Comparison of ENCODE assay signal across 10 mouse cellular contexts in the genomic region with DNA sequence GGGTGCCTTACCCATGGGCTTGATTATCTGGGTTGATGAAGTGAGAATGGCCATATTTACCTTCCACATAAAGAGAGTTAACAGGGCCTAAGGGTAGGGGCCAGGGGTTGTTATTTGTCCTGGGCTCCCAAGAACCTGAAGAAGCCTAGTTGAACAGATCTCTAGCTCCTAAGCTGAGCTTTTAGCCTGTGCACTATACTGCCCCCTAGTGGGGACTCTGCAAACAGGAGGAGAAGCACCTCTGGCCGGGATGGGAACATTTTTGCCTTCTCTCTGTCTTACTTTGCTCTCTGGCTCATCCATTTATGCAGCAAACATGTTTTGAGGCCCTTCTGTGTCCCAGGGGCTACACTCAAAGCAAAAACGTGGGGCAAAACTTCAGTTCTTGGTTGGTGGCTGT. TPM values are rescaled to one million over a fixed set of nuclear protein-coding genes. Genes with fewer than 3 reads are reported as not detected.
DNase-seq lines count a peak whose midpoint lies in the region; ATAC-seq lines count a peak whose summit lies in the region.
"Had no signal": no experiment of that assay in that cellular context is flagged by ENCODE, and none has a peak within 500 bp of the region (broad histone marks: within the 10 kb centered on the region; RNA-seq: fewer than 3 reads in every experiment).

No protein-coding gene starts in this region.

- H3K4me2 ChIP-seq in midbrain, embryonic 11.5 days = peak overlapping the region; percentile 44
- H3K4me2 ChIP-seq in midbrain, embryonic 16.5 days (ENCODE audit: low read length) = no peak overlapping the region
- peak overlapping the region; percentile 52 for H3K4me2 ChIP-seq in heart, embryonic 12.5 days

- H3K9ac ChIP-seq in midbrain, embryonic 11.5 days (ENCODE audit: low read length) = peak overlapping the region; percentile 54
- H3K9ac ChIP-seq in midbrain, embryonic 16.5 days (ENCODE audit: low read depth, low read length) = no peak overlapping the region
- peak overlapping the region; percentile 56 for H3K9ac ChIP-seq in heart, embryonic 12.5 days

- H3K4me3 ChIP-seq in midbrain, embryonic 11.5 days (ENCODE audit: low read depth, low read length) = peak overlapping the region; percentile 19
- H3K4me3 ChIP-seq in midbrain, embryonic 16.5 days (ENCODE audit: low read depth, low read length) = no peak overlapping the region
- H3K4me3 ChIP-seq in heart, embryonic 12.5 days = peak overlapping the region; percentile 27
- H3K4me3 ChIP-seq: megakaryocyte, embryonic 14.5 days had no signal

- ATAC-seq in midbrain, embryonic 11.5 days (ENCODE audit: low FRiP score) = peak; percentile 8; the same call in 1 of the 2 replicates
- no peak for ATAC-seq in midbrain, embryonic 16.5 days
- ATAC-seq in common myeloid progenitor, adult 5-6 weeks (replicated peaks; ENCODE audit: low read depth, poor library complexity, severe bottlenecking) = peak; percentile 70; the same call in 1 of the 2 replicates
- ATAC-seq in heart, embryonic 12.5 days (ENCODE audit: insufficient number of reproducible peaks, low FRiP score) = no peak
- peak; percentile 50; the same call in 1 of the 2 replicates for ATAC-seq in neutrophil, adult 5-6 weeks (ENCODE audit: extremely low read depth, insufficient number of reproducible peaks, low FRiP score, poor library complexity, severe bottlenecking)

- peaks cover 21% of the 10 kb centered on the region for H3K4me1 ChIP-seq in midbrain, embryonic 11.5 days (ENCODE audit: control insufficient read depth, insufficient read depth, low read length)
- H3K4me1 ChIP-seq in midbrain, embryonic 16.5 days (ENCODE audit: control insufficient read depth, insufficient read depth, low read length) = peaks cover 7% of the 10 kb centered on the region
- H3K4me1 ChIP-seq in heart, embryonic 12.5 days (replicated peaks) = peaks cover 93% of the 10 kb centered on the region

- H3K27ac ChIP-seq in midbrain, embryonic 11.5 days (ENCODE audit: low read depth, low read length) = peak overlapping the region; percentile 74
- H3K27ac ChIP-seq in midbrain, embryonic 16.5 days (ENCODE audit: low read length) = no peak overlapping the region
- H3K27ac ChIP-seq in heart, embryonic 12.5 days (ENCODE audit: poor library complexity, severe bottlenecking) = peak overlapping the region; percentile 62

- peak; percentile 96 for DNase-seq in midbrain, embryonic 11.5 days (ENCODE audit: low spot score, missing footprints)
- peak; percentile 49 for DNase-seq in T-cell, adult 2 months (ENCODE audit: low spot score)
- peak; percentile 69 to 71 for DNase-seq in layer of hippocampus, postnatal 10 days (ENCODE audit: low spot score in 2 of 2)
- no peak for DNase-seq in yolk sac, embryonic 10.5 days (ENCODE audit: low spot score)

- no peaks in the 10 kb centered on the region for H3K27me3 ChIP-seq in midbrain, embryonic 11.5 days (ENCODE audit: control insufficient read depth, insufficient read depth, low read length)
- no peaks in the 10 kb centered on the region for H3K27me3 ChIP-seq in midbrain, embryonic 16.5 days (ENCODE audit: control insufficient read depth, insufficient read depth, low read depth, low read length)
- no peaks in the 10 kb centered on the region for H3K27me3 ChIP-seq in heart, embryonic 12.5 days (replicated peaks)
- H3K27me3 ChIP-seq: megakaryocyte, embryonic 14.5 days had no signal

- WGBS in midbrain, embryonic 11.5 days = 4% methylated on average over 2 of the region's 2 CpGs
- WGBS in midbrain, embryonic 16.5 days = 4% methylated on average over 2 of the region's 2 CpGs
- 19% methylated on average over 2 of the region's 2 CpGs for WGBS in heart, embryonic 12.5 days

- H3K36me3 ChIP-seq in midbrain, embryonic 11.5 days (ENCODE audit: control insufficient read depth, insufficient read depth, low read length) = peaks cover 8% of the 10 kb centered on the region; the same call in 1 of the 2 replicates
- H3K36me3 ChIP-seq in midbrain, embryonic 16.5 days (ENCODE audit: control insufficient read depth, insufficient read depth, low read length) = peaks cover 7% of the 10 kb centered on the region; the same call in 1 of the 2 replicates
- peaks cover 27% of the 10 kb centered on the region for H3K36me3 ChIP-seq in heart, embryonic 12.5 days

- no peaks in the 10 kb centered on the region for H3K9me3 ChIP-seq in midbrain, embryonic 11.5 days (ENCODE audit: control insufficient read depth, low read length)
- H3K9me3 ChIP-seq in midbrain, embryonic 16.5 days (replicated peaks; ENCODE audit: control insufficient read depth, low read length, poor library complexity, severe bottlenecking) = no peaks in the 10 kb centered on the region
- H3K9me3 ChIP-seq in heart, embryonic 12.5 days (replicated peaks) = no peaks in the 10 kb centered on the region
- H3K9me3 ChIP-seq: megakaryocyte, embryonic 14.5 days had no signal

RNA-seq across cellular contexts. Expression of a gene that starts 11.2 kb away (rescaled TPM):
- polyA plus RNA-seq in midbrain, embryonic 11.5 days (2014; fragmentation: Nextera tagmentation; extraction: Ambion mirVana) = not detected in 2 replicates
- polyA plus RNA-seq in midbrain, embryonic 16.5 days (2015; fragmentation: Nextera tagmentation; extraction: Ambion mirVana) = 0.22 TPM in 1 of 2 replicates, not detected in the other
- total RNA-seq in common myeloid progenitor, adult 5-6 weeks (2017) = not detected in 2 replicates
- polyA plus RNA-seq in heart, embryonic 12.5 days (2016; fragmentation: Nextera tagmentation; extraction: Ambion mirVana) = 143 and 152 TPM in 2 replicates
- total RNA-seq in layer of hippocampus, postnatal 10 days (2021) = 1 to 10 TPM; 1.4 to 1.6 TPM
- not detected in 2 replicates for total RNA-seq in neutrophil, adult 5-6 weeks (2017)

RNA-seq across cellular contexts. Expression of a gene that starts 13.8 kb away (rescaled TPM):
- polyA plus RNA-seq in midbrain, embryonic 11.5 days (2014; fragmentation: Nextera tagmentation; extraction: Ambion mirVana) = not detected in 2 replicates
- polyA plus RNA-seq in midbrain, embryonic 16.5 days (2015; fragmentation: Nextera tagmentation; extraction: Ambion mirVana) = 1.5 and 1.7 TPM in 2 replicates
- total RNA-seq in common myeloid progenitor, adult 5-6 weeks (2017) = not detected in 2 replicates
- 1.7 and 2.0 TPM in 2 replicates for polyA plus RNA-seq in heart, embryonic 12.5 days (2016; fragmentation: Nextera tagmentation; extraction: Ambion mirVana)
- not detected for total RNA-seq in layer of hippocampus, postnatal 10 days (2021)
- not detected in 2 replicates for total RNA-seq in neutrophil, adult 5-6 weeks (2017)

RNA-seq across cellular contexts. Expression of a gene that starts 14.2 kb away (rescaled TPM):
- polyA plus RNA-seq in midbrain, embryonic 11.5 days (2014; fragmentation: Nextera tagmentation; extraction: Ambion mirVana) = 39.7 and 41.5 TPM in 2 replicates
- polyA plus RNA-seq in midbrain, embryonic 16.5 days (2015; fragmentation: Nextera tagmentation; extraction: Ambion mirVana) = 32.9 and 37.0 TPM in 2 replicates
- 10.2 and 14.2 TPM in 2 replicates for total RNA-seq in common myeloid progenitor, adult 5-6 weeks (2017)
- polyA plus RNA-seq in heart, embryonic 12.5 days (2016; fragmentation: Nextera tagmentation; extraction: Ambion mirVana) = 45.2 and 47.6 TPM in 2 replicates
- 10 to 100 TPM; 19.2 to 19.5 TPM for total RNA-seq in layer of hippocampus, postnatal 10 days (2021)
- total RNA-seq in neutrophil, adult 5-6 weeks (2017) = 36.2 and 47.1 TPM in 2 replicates

RNA-seq across cellular contexts. Expression of a gene that starts 24.2 kb away (rescaled TPM):
- polyA plus RNA-seq in midbrain, embryonic 11.5 days (2014; fragmentation: Nextera tagmentation; extraction: Ambion mirVana) = 0.78 and 0.91 TPM in 2 replicates
- 2.4 and 2.9 TPM in 2 replicates for polyA plus RNA-seq in midbrain, embryonic 16.5 days (2015; fragmentation: Nextera tagmentation; extraction: Ambion mirVana)
- total RNA-seq in common myeloid progenitor, adult 5-6 weeks (2017) = not detected in 2 replicates
- polyA plus RNA-seq in heart, embryonic 12.5 days (2016; fragmentation: Nextera tagmentation; extraction: Ambion mirVana) = 30.4 and 32.2 TPM in 2 replicates
- total RNA-seq in layer of hippocampus, postnatal 10 days (2021) = 10 to 100 TPM; 17.5 to 24.1 TPM
- total RNA-seq in neutrophil, adult 5-6 weeks (2017) = not detected in 2 replicates
- total RNA-seq: gastrocnemius, postnatal 36 days had no signal

RNA-seq across cellular contexts. Expression of a gene that starts 27.9 kb away (rescaled TPM):
- 5.6 and 5.7 TPM in 2 replicates for polyA plus RNA-seq in midbrain, embryonic 11.5 days (2014; fragmentation: Nextera tagmentation; extraction: Ambion mirVana)
- 7.4 and 8.6 TPM in 2 replicates for polyA plus RNA-seq in midbrain, embryonic 16.5 days (2015; fragmentation: Nextera tagmentation; extraction: Ambion mirVana)
- total RNA-seq in common myeloid progenitor, adult 5-6 weeks (2017) = 0.34 and 4.8 TPM in 2 replicates
- polyA plus RNA-seq in heart, embryonic 12.5 days (2016; fragmentation: Nextera tagmentation; extraction: Ambion mirVana) = 20.0 and 20.6 TPM in 2 replicates
- total RNA-seq in layer of hippocampus, postnatal 10 days (2021) = 10 to 100 TPM in 1 of 2 experiments, 1 to 10 TPM in 1; 8.9 to 10.1 TPM
- total RNA-seq in neutrophil, adult 5-6 weeks (2017) = 1.6 and 3.1 TPM in 2 replicates

Comparison
In these comparisons a context has a peak if more than half of its experiments do, and no peak if none do; other contexts are left out.
1. ATAC-seq: peak in midbrain, embryonic 11.5 days (single experiment), common myeloid progenitor, adult 5-6 weeks (single experiment) and neutrophil, adult 5-6 weeks (single experiment); none in midbrain, embryonic 16.5 days (single experiment) and heart, embryonic 12.5 days (single experiment).